Mouse (Mus musculus) kidney, adult 11 months (tissue): Measurements from ENCODE around the gene Cacnb3.
A peak's percentile ranks its signal among the peaks of the same experiment; 100 is the strongest.

Source experiments
- DNase-seq: peaks from one replicate; pipeline ENCODE4 v3.0.0; 2022

The Cacnb3 gene

DNA sequence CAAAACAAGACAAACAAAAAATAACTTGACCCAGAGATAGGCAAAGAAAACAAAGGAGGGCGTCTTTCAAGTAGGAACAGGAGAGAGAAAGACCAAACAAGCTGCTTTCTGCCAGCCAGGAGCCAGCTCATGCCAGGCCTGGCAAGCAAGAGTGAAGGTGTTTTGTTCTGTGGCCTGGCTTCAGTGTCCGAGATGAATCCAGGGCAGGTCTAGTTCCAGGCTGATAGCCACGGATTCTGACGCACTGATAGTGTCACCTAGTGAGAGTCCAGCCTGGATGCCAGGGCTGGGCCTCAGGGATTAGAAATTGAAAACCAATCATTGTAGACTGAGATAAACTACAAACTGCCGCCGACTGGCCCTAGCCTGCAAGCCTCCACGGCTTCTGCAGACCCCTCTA is 47.3 kb downstream of the Cacnb3 start:
- no peak for DNase-seq

DNA sequence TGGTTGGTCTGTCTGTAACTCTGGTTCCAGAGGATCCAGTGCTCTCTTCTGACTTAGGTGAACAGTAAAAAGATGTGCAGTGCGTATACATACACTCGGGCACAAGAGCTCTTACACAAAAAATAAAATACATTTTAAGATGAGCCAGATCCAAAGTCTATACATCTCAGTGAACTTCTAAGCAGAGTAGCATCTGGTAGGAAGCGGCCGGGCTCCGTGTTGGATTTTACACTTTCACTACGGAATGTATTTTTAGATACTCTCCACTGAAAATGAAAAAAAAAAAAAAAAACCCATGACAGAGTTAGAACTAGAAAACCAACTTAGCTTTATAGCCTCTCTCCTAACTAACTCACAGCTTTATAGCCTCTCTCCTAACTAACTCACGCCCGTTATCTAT is 50.0 kb downstream of the Cacnb3 start:
- DNase-seq: no peak

DNA sequence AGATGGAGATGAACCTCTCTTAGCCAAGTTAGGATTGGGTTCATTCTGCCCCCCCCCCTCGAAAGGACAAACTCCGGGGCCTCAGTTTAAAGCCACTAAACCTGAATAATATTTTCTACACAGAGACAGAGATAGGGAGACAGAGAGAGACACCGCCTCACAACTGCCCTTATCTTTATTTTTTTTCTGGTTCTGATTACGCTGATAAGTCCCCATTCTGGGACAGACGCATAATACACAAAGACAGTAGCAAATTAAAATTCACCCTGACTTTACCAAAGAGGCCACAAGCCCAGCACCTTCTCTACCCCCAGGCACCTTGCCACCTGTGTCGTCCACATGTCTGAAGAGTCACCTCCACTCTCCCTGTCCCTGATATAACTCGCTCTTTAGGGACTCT is 51.0 kb downstream of the Cacnb3 start:
- no peak for DNase-seq

DNA sequence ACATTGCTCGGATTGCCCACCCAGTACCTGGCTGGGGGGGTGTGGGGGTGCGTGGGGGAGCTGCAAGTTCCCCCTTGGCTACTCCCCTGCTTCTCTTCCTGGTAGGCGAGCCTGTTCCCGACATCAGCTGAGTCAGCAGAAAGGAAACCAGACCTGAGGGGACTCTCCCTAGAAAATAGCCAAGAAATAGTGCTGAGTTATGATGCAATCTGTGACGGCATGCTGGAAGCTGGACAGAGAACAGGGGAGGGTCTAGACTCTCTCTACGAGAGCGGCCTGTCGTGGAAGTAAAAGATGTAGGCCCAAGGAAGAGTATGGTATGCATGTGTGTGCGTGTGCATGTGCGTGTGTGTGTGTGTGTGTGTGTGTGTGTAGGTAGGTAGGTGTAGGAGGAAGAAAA is 52.5 kb downstream of the Cacnb3 start:
- DNase-seq: no peak

DNA sequence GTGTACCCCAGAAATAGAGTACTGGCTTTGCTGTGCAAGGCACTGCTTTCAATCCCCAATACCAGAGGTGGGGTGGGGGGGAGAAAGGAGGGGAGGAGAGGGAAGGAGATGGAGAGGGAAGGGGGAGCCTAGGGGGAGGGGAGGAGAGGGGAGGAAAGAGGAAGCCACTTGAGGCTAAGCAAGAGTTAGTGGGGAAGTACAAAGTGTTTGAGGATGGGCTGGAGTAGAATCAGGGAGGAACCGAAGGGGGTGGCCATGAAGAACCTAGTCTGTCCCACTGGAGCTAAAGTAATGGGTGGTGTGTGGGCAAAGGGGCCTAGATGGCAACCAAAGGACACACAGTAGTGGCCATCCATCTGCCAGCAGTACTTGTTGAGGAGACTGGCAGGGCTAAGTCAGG is 53.1 kb downstream of the Cacnb3 start:
- DNase-seq: no peak

DNA sequence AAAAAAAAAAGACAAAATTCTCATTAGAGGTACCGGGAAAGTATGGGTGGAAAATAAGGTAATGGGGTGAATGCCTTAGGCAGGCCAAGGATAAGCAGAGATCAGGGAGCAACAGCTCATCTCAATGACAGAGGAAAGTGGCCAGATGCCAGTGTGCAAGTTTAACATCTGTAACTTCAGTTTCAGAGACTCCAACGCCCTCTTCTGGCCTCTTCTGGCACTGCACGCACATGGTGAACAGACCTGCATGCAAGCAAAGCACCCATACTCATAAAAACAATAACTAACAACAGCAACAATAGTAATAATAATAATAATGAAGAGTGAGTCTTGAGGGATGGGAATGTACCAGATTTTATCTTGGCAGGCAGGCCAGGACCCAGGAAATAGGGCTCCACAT is 55.3 kb downstream of the Cacnb3 start:
- no peak for DNase-seq

DNA sequence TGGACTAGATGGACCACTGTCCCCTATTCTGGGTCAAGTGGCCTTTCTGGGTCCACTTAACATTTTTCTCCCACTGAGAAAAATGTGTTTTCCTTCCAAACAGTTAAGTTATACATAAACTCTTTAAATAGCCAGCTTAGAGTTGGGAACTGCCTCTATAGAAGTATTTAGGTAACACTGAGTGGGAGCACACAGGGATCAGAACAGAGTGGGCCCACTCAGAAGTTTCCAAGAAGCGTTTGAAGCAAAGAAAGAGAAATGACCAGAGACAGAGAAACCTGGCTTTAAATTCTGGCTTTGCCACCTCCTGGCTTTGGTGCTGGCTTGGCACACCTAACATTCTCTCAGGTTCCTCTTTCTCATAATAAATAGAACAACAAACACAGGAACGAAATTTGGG is 59.0 kb downstream of the Cacnb3 start:
- no peak for DNase-seq

DNA sequence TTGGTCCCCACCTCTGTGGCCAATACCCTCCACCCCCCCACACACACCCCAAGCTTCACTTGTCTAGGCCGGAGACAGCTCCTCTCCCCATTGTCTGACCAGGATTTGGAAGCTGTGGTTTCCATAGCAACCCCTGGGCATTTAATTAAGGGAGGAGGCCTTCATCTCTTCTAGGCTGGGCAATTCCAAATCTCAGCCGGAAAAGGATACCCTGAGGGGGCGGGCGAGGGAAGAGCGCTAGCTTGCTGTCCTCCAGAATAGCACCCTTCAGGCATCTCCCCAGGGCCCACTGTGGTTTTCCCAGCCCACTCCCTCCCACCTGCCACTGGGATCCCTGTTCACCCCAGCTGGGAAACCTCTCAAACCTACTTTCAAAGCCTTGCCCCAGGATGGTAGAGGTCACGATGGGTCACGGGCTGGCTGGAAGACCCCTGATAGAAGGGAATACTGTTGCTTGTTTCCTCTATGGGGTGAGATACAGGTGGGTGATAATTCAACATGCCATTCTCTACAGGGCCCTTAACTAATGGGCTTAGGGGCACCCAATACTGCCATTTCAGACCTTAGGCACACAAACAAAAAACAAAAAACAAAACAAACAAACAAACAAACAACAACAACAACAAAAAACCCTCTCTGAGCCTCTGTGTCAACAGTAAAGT is 61.0 kb downstream of the Cacnb3 start:
- DNase-seq: peak; percentile 35

DNA sequence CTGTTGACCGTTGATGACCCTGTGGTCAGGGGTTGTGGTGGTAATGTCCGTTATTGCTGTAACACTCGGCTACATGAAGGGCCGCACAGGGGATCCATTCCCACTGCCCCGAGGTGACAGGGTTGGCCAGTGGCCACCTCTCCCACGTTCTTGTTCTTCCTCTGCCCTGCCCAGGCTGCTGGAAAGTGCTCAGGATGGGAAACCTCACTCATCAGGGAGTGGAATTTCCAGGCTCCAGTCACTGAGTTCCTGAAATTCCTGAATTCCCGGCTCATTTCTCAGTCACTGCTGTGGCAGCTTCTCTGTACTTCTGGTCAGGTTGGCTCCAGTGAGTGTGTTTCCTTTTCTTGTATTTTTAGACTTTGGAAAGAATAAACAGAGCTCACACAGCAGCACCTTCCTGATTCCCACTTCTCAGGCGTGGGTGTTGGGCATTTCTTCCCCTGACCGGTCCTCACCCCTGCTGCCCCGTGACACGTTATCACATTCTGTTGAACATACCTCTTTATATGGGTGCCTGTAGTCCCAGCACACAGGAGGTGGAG is 61.6 kb downstream of the Cacnb3 start:
- DNase-seq: peak; percentile 72
